Mouse (Mus musculus): ENCODE results near the gene Usp44.

- no peak for TF ChIP-seq USF1 (IDR thresholded peaks at IDR 0.05; ENCODE audit: low read depth)
- TF ChIP-seq POLR2A (IDR thresholded peaks at IDR 0.05; ENCODE audit: insufficient read length, low read depth) = no peak
- TF ChIP-seq MAX (IDR thresholded peaks at IDR 0.05; ENCODE audit: low read depth) = no peak
- TF ChIP-seq CEBPB (IDR thresholded peaks at IDR 0.05; ENCODE audit: insufficient read depth, poor library complexity, severe bottlenecking) = no peak
- TF ChIP-seq E2F4 (IDR thresholded peaks at IDR 0.05; ENCODE audit: insufficient read depth) = no peak
- TF ChIP-seq TCF3 (IDR thresholded peaks at IDR 0.05; ENCODE audit: insufficient read length, low read depth) = no peak
- no peak for TF ChIP-seq TCF12 (IDR thresholded peaks at IDR 0.05; ENCODE audit: insufficient read depth, poor library complexity, severe bottlenecking)
- no peak for TF ChIP-seq MYOG (IDR thresholded peaks at IDR 0.05; ENCODE audit: control insufficient read depth in 1 of 3, insufficient read depth in 1 of 3, insufficient read length in 2 of 3, low read depth in 2 of 3)
- no peak for TF ChIP-seq REST (IDR thresholded peaks at IDR 0.05; ENCODE audit: insufficient read depth, insufficient read length)
- no peak for TF ChIP-seq POLR2AphosphoS2 (IDR thresholded peaks at IDR 0.05; ENCODE audit: insufficient read length, low read depth)
Observed at GRCm38 (mm10) chr10:93834394-93834745, 3.0 kb downstream of the Usp44 start.
